Mouse (Mus musculus) testis, postnatal 14 days (tissue): Measurements from ENCODE around the gene Chic2.

ENCODE experiments used
- DNase-seq: peaks from one replicate; pipeline ENCODE4 v3.0.0; 2021; ENCODE audit warnings: low spot score

Chic2 gene

DNA sequence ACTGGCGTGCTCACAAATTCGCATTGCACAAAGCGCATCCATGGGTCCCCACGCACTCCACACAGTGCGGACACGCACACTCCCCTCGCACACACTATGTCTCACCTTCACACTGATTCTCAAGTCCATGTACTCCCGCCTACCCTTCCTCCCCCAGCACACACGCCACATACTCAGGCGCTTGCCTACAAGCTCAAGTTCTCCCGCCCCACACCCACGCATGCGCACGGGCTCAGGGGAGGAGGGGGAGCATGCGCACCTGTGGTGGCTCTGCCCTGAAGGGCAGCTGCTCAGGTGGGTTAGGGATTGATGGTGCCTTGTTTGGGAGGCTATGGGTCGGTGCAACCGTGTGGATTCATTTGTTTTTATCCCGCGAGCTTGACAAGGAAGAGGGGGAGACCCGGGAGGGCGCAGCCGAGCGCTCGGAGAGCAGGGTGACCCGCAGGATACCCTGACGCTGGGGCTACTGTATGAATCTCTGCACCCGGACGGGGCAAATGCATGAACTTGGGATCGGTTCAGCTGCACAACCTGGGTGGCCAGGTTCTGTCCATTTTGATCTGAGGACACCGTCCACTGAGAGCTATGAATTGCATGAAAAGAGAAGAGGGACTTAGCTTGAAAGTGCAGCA, 22.7 kb upstream of the Chic2 start:
- peak; percentile 77 for DNase-seq

DNA sequence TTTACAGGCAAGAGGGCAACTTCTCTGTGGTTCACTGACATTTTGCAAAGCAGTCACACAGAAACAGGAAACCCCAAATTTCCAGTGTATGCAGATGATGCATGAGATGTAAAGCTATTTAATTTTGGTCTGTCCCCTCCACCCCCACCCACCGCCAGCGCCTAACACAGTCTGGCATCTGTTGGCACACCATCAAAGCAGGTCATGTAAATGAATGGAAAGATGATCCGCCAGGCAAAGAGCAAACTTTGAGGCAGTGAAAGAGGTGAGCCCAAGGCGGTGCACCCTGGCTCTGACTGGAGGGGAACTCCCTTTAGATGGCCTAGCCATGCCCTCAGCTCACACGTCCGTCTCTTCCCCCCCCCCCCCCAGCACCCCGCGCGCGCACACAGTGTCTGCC, 22.1 kb upstream of the Chic2 start:
- DNase-seq: no peak

DNA sequence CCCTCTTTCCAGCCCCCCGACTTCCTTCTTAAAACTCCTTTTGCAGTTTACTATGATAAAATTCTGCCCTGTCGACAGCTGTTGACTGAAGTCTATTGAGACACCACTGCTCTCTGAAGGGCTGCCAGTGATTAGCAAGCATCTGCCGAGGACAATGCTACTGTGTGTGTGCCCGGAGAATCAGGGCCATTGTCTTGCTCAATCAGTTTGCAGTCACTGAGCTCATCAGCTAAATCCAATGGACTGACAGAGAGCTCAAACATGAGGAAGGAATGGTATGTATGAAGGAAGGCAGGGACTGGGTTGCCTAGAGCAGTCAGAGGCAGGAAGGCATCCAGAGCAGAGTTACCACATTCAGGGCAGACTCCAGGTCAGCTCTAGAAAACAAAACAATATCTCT, 18.6 kb upstream of the Chic2 start:
- DNase-seq: no peak

DNA sequence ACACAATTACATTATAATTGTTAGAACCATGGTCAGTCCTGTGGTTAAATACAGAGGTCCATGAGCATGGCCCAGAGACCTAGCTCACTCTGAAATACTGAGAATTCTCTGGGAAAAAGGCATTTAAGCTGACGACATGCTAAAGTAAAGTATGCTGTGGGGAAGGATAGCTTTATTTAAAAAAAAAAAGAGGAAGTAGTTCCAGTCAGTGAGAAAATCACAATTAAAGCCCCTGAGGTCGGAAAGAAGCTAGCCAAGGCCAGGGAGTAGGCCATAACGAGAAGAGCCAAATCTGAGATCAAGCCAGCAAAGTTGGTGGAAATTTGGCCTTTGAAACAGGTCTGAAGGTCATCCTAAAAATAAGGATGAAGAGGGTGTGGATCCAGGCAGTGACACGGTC, 6.5 kb upstream of the Chic2 start:
- no peak for DNase-seq

DNA sequence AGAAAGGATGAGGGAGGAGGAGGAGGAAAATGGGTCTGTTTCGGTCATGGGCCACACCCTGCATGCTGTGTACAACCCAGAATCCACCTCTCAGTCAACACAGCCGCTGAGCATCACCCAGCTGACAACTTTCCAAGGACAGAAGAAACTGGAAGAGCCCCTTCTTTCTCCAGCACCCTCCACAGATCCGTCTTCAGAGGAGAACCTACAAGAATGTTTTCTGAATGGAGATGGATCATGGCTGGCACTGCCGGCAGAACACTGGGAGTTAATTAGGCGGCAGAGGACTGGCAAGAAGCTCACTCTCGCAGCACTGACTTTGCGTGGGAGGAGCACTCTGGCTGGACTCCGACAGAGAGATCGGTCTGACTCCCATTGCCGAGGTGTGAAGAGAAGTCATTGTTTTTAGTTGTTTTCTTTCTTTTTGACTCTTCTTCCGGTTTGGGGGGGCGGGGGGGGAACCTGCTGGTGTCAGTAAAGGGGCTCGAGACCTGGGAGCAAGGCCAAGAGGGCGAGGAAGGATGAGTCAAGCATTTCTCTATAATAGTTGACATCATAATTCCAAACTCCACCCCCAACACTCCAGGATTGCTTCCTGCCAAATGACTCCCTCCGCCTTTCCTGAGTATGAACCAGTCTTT, 2.2 kb upstream of the Chic2 start:
- peak; percentile 52 for DNase-seq

DNA sequence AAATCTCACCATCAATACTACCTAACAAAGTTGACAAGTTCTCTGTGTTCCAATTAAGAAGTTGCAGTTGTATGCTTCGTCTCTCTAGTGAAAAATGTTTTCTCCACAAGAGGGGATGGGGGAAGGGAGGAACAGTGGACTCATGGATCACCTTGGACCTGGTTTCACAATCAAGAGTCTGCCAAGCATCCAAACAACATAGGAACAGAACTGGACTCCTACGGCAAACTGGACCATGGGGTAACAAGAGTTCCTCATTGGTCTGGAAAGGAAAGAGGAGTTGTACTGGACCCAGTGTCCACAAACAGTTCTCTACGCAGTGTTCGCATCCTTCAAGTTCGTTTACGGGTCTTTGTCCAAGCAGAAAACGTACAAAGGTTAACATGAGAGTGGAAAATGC, 797 bp upstream of the Chic2 start:
- DNase-seq: no peak

DNA sequence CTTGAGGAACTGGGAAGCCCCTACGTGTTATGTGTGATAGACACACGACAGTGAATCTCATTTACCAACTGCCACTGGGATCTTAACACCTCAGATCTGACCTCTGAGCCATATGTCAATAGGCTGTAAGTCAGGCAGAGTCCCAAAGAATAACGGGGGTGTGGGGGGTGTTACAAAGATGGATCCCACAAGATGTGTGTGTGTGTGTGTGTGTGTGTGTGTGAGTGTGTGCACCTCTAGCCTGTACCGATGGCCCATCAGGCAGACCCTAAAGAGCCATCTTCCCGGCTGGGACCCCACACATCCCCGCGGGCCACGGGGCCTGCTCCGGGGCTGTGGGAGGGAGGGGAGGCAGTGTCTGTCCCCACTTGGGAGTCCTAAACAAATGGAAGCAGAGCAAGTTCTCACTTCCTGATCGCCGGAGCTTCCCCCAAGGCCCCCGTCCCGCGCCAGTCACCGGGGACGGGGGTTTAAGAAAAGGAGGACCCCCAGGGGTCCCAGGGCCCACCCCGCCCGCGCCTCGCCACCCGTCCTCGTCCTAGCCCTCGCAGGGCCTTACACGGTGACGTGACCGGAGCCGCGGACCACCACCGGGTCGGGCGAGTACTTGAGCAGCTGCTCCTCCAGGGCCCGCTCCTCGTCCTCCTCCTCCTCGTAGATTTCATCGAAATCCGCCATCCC, 813 bp downstream of the Chic2 start:
- peak; percentile 77 for DNase-seq

DNA sequence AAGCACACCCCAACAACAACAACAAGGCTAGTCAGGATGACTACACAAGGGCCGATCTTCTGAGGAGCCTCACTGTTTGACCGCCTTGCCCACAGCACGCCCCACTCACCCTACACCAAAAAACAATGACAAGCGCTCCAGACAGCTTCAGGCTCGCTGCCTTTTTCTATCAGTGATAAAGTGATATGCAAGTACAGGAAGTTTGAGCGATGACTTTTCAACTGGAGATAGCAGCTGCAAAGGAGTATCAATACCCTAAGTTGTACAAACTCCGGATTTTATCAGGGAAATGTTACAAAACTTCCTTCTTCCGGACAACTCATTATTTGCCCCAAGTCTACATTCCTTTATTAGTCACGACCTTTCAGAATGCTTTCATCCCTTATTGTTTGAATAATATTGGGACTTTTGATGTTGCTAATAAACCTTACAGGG, 1.5 kb downstream of the Chic2 start:
- DNase-seq: no peak

DNA sequence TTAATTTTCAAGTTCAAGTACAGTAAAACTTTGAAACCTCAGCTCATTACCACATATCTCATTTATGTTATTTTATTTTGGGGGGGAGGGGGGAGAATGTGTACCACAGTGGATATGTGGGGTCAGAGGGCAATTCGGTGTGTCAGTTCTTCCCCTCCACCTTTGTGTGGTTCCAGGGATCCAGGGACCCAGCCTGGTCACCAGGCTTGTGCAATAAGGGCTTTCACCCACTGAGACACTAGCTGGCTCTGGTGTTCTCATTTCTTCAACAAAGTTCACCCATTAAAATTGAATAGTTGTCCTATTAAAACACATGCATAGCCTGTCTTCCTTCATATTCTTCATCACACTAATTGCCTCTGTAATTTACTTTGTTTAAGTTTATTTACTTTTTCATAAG, 5.3 kb downstream of the Chic2 start:
- no peak for DNase-seq

DNA sequence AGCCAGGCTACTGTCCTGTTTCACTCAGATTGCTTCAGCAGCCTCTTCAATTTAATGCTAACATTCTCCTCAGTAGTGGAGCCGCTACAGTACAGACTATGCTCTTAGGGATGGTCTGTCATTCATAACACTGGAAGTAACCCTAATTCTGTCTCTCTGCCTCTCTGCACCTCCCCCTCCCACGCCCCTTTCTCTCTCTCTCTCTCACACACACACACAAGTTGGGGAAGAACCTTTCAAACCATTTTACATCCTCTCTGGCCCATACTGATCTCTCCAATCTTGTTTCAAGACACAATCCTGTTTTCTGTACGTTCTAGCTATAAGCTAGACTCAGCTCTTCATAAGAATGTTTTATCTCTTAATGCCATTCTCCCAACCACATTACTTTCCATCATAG, 9.1 kb downstream of the Chic2 start:
- no peak for DNase-seq

DNA sequence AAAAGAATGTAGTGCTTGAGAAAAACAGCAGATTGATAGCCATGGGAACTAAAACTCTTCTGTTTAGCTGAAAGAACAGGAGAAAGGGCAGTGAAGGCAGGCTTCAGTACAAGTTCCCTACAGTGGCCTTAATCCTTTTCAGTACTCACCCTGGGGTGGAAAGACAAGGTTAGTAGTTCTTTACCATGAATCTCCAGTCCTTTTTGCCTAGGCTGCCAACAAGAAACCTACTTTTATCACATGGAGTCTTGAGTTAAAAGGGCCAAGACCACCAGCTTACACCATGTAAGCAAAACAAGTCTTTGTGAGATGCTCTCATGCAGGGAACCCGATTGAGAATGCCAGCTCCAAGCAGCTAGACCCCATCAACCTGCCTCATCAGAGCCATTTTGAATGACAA, 29.8 kb downstream of the Chic2 start:
- no peak for DNase-seq

DNA sequence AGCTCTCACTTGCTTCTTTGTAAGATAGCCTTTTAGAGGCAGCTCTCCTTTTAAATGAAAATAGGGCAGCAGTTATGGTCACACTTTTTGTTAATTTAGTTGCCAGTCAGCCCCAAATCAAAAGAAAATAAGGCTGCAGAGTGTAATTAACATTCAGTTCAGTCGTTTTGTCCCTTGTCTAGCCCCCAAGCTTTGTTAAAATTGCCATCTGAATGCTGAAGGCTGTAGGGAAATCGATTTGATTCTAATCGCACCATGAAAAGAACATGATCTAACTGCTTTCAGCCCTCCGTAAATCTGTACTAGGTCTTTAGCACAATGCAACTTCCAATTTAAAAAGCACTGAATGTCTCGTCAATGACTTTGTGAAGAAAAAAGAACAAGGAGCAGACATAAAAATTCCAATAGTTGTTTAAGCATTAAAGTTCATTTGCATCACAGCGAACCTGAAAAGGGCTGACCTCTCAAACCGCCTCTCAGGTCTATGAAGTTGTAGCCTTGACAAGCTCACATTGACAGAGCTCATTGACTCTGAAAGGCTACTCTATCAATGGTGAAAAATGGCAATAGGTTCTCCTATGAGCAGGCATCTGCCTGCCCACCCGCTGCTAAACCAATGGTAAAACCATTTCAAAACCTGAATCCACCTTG, 31.7 kb downstream of the Chic2 start:
- no peak for DNase-seq

DNA sequence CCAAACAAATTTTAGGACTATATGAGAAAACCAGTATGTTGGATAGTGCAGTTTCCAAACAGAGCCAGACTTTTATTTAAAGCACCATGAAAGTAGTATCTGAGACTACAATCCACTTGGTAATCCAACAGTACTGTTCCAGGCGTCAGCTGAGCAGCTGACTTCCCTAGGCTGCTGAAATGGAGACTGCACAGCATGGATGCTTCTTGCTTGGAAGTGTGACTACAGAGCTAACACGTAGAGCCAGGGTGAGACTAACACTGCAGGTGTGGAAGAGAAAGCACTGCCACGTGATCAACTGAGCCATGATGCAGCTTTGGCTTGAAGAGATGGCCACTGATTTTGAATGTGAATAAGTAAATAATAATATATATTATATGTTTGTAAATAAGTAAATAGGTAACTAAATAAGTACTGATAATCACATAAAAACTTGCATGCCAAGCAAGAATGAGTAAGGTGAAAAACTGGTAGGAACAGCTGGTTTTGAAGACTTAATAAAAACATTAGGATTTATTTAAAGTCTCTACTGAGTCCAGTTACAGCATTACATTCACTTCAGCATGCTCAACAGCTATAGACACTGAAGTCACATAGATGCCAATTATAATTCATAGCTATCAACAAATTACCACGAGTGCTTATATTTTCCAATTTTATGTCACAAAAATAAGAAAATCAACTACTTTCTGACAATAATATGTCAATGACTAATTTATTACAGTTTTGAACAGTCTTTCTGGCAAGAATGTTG, 32.4 kb downstream of the Chic2 start:
- DNase-seq: no peak

DNA sequence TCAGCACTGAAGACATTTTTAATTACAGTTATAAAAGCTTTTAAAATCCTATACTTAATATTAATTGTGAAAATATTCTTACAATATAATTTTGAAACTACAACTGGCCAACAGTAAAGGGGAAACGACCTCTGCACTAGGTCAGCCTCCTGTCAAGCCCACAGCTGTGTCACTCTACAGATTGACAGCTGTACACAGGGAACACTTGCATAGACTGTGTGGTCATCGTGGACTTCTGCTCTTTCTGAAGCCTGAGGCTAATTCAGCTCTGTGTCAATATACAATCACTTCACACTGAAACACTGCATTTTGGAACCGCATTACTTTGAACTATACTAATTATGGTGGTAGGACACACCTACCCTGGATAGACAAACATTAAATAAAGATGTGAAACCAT, 39.8 kb downstream of the Chic2 start:
- no peak for DNase-seq

DNA sequence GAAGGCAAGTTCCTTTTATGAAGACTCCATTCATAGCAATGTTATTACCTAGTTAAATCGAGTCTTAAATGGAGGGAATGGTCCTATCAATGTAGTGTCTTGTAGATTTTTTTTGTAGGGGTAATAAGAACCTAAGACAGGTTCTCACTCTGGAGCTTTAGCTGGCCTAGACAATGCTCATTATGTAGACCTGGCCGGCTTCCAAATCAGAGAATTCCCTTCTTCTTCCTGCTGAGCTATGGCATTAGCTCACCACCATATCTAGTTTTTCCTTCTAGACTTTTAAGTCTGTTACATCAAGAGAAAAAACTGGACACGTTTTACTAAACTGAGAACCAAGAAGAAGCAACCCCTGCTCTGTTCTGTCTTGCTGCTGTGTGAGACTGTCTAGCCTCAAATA, 42.5 kb downstream of the Chic2 start:
- no peak for DNase-seq

DNA sequence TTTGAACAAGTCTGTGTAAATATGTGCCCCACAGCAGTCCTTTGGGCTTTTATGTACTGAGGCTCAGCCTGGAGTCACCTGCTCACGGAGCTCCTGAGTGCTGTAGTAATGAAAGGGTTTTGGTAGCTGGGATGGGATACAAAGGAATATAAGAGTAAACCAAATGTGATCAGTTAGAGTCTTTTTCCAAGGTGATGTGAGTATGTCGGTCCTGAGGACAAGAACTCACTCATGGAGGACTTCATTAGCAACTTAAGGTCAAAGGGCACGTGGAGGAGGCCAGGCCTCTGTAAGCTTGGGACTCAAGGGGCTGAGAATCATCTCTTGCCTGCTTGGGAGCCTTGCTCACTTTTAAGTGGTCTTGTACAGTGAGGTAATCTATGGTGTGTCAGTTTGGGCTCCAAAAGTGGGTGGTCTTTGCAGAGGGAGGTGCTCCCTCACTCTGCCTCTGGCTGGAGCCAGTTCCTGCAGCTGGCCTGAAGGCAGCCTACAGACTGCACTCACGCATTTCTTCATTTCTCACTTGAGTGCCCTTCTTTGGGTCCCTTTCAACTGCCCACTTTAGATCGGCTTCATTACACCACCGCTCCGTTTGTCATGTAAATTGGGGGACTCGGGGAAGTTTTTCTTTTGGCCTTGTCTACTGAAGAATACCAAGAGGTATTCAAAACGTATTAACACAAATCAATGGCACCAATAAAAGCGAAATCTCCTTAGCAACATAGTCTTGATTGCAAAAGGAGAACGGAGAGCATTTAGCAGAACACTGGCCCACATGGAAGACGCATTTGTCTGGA, 45.7 kb downstream of the Chic2 start:
- DNase-seq: no peak

DNA sequence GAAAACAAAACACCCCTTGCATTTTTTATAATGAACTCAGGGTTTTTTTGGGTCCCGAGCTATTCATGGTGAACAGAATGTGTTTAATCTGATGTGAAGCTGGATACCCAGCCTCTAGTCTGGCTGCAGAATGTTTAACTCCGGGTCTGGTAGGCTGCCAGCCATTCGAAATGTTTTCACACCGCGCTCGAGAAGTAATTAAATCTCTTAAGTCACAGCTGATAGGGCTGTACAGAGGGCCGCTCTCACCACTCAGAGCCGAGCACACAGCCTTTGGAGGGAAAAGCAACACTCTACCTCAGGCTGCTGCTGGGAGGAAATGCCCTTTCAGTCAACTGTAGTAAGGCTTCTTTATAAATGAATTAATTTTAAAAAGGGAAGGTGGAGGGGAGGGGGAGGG, 49.6 kb downstream of the Chic2 start:
- DNase-seq: no peak

DNA sequence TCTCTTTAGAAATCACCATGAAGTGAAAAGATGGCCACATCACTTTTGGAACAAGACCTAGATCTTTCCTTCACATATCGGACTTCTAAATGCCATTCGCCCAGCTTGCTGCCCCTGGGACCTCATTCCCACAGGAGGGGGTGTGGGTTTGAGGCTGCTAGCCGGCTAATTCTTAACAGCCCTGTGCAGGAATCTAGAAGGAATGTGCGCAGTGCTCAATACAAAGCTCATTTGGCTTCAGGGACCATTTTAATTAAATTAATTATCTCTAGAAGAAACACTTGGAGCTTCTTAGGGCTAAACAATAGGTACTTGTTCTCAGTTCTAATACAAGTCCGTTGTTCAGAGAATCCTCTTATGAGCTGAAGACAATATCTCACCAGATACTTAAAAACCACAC, 60.5 kb downstream of the Chic2 start:
- no peak for DNase-seq

DNA sequence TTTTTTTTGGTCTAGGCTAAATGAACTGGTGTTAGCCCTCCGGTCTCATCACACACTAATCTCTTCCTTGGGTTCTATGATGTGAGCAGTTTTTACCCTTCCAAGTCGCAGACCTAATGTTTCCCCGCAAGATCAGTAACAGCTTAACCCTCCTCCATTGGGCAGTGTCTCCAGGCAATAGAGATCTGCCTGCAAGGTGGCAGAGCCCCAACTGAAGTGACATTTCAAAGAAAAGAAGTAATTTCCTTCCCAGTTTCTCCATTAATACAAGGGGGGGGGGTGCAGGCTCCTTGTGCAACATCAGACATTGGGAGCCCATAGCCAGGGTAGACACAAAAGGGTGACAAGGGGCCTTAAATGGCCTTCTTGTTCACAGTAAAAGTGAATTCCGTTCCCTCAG, 64.0 kb downstream of the Chic2 start:
- no peak for DNase-seq

DNA sequence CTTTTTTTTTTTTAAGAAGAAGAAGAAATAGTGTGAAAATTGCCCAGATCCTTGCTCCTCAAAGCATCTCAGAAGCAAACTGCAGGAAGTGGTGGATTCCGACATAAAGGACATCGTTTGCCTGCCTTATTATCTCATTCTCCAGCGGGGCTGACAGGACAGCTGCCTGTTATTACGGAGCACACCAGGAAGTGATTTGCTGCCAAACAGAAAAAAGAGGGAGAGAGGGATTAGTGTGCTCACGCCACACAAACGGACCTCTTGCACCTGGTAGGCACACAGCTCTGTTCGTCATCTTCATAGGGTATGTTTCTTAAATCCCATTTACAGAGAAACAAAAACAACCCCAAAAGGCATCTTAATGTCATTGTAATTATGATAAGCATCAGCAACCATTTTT, 64.4 kb downstream of the Chic2 start:
- DNase-seq: no peak

DNA sequence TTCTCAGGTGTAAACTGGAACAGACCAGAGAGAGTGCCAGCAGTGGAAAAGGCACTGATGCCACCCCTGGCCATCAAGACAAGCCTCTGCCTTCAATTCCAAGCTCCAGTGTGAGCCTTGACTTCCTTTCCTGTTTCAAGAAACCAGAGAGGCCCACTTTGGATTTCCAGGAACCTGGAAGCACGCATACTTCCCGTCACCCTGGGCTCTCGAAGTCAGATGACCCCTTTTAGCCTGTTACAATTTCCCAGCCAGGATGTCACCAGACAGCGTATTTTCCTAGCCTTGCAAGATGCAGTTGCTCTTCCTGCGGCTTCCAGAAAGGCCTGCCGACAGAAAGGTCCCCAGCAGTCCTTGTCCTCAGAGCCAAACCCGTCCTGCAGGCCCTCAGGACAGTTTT, 65.0 kb downstream of the Chic2 start:
- no peak for DNase-seq

DNA sequence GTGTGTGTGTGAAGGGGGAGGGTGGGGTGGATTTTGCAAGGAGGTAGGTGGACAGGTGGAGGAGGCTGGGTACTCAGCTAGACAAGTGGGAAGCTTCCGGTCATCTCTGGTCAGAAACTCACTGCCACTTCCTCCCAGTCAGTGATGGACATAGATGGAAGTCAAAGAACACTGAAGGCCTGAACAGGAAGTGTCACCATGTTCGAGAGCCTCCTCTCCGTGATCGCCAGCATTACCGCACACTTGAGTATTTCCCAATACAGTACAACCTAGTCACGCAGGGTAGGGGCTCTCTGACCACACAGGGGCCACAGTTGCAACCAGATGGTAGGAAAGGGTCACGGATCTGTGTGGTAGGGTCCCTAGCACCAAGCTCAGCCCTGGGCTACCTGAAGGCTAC, 69.1 kb downstream of the Chic2 start:
- DNase-seq: no peak
